Mouse (Mus musculus) midbrain, embryonic 12.5 days (tissue): Measurements from ENCODE around the gene Cnih3. TPM values are rescaled to one million over a fixed set of nuclear protein-coding genes. Genes with fewer than 3 reads are reported as not detected.

ENCODE experiments used
- ATAC-seq: fragments of 200-750 bp; cut with Nextera tagmentation; 2 replicates; pipeline ENCODE4 v1.8.0; 2017; ENCODE audit warnings: low read depth, moderate TSS enrichment, moderate library complexity; ENCODE audit not compliant: low FRiP score
- H3K27ac ChIP-seq: fragments of 300-500 bp; sonication (generic); replicated peaks from 2 replicates; pipeline ENCODE4 v1.5.1; 2016; ENCODE audit warnings: mild to moderate bottlenecking
- H3K27me3 ChIP-seq: fragments of 300-500 bp; sonication (generic); 2 replicates; pipeline ENCODE4 v1.6.1; 2016; ENCODE audit warnings: mild to moderate bottlenecking
- H3K36me3 ChIP-seq: fragments of 300-500 bp; sonication (generic); 2 replicates; pipeline ENCODE4 v1.6.1; 2016
- H3K4me1 ChIP-seq: fragments of 300-500 bp; sonication (generic); 2 replicates; pipeline ENCODE4 v1.6.1; 2016
- H3K4me2 ChIP-seq: fragments of 300-500 bp; sonication (generic); replicated peaks from 2 replicates; pipeline ENCODE4 v1.6.1; 2016; ENCODE audit warnings: mild to moderate bottlenecking, moderate library complexity
- H3K4me3 ChIP-seq: fragments of 300-500 bp; sonication (generic); 2 replicates; pipeline ENCODE4 v1.5.1; 2016; ENCODE audit warnings: mild to moderate bottlenecking
- H3K9ac ChIP-seq: fragments of 300-500 bp; sonication (generic); replicated peaks from 2 replicates; pipeline ENCODE4 v1.6.1; 2016; ENCODE audit warnings: mild to moderate bottlenecking, moderate library complexity
- H3K9me3 ChIP-seq: fragments of 300-500 bp; sonication (generic); 2 replicates; pipeline ENCODE4 v1.6.1; 2016; ENCODE audit warnings: mild to moderate bottlenecking
- WGBS: fragments of 180-500 bp; shearing (Covaris S2); methylation state at CpG from one replicate; pipeline ENCODE4 v1.1.7; 2016; 5-methylcytosine and 5-hydroxymethylcytosine counted together
- polyA plus RNA-seq: library from polyadenylated mRNA; unstranded; fragments of >200 nt; fragmentation: Nextera tagmentation; extraction: Ambion mirVana; gene quantifications from 2 replicates; pipeline ENCODE4 v1.2.1, GENCODE M21; 2016

Cnih3 gene
- polyA plus RNA-seq, 1 experiment from 2014 or later: 1.7 TPM

- Histone ChIP-seq H3K27ac (no peak overlapping the region), H3K36me3 (no peaks in the 10 kb centered on the region), H3K4me3 (no peak overlapping the region), H3K4me1 (no peaks in the 10 kb centered on the region), H3K9ac (no peak overlapping the region), H3K4me2 (no peak overlapping the region), H3K9me3 (no peaks in the 10 kb centered on the region), H3K27me3 (no peaks in the 10 kb centered on the region)
- ATAC-seq: no peak
- WGBS: 94% methylated on average over 5 of the region's 5 CpGs
These were observed 92.6 kb downstream of the Cnih3 start for GRCm38 (mm10) chr1:181445041-181445440.

DNA sequence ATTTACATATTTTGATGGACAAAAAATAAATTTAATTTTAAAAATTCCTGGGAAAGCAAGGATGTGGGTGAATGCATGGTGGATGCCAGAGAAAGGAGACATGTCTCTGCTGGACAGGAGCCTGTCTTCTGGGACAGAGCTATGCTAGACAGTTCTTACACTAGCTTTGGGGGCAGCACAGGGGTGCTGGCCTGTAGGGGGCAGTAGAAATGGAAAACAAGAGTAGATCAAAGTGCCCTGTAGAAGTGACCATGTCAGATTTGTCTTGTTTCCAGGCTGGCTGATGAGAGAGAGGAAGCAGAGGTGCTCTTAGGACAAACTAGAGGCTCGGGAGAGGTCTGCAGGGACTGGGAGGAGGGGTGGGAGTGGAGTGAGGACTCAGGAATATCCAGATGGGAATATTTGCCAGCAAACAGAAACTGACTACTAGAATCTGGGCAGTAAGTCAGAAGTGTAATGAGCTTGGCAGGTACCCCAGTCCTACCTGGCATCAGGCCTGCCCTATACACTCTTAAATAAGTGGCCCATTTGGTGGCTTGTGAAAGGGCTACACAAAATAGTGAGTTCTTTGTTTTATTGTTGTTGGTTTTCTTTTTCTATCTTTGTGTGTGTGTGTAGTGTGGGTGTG lies 93.3 kb downstream of the Cnih3 start:
- Histone ChIP-seq H3K4me2 (no peak overlapping the region), H3K27me3 (no peaks in the 10 kb centered on the region), H3K9ac (no peak overlapping the region), H3K4me1 (no peaks in the 10 kb centered on the region), H3K9me3 (no peaks in the 10 kb centered on the region), H3K27ac (no peak overlapping the region), H3K36me3 (no peaks in the 10 kb centered on the region), H3K4me3 (no peak overlapping the region)
- 71% methylated on average over 1 of the region's 1 CpGs for WGBS
- no peak for ATAC-seq

- 89% methylated on average over 6 of the region's 6 CpGs for WGBS
- H3K27ac ChIP-seq: no peak overlapping the region
- no peaks in the 10 kb centered on the region for H3K4me1 ChIP-seq
- no peak overlapping the region for H3K4me3 ChIP-seq
- no peaks in the 10 kb centered on the region for H3K36me3 ChIP-seq
- no peaks in the 10 kb centered on the region for H3K27me3 ChIP-seq
- no peak for ATAC-seq
- H3K9me3 ChIP-seq: no peaks in the 10 kb centered on the region
- no peak overlapping the region for H3K4me2 ChIP-seq
- H3K9ac ChIP-seq: no peak overlapping the region
These were observed 94.2 kb downstream of the Cnih3 start for GRCm38 (mm10) chr1:181446591-181447114.

DNA sequence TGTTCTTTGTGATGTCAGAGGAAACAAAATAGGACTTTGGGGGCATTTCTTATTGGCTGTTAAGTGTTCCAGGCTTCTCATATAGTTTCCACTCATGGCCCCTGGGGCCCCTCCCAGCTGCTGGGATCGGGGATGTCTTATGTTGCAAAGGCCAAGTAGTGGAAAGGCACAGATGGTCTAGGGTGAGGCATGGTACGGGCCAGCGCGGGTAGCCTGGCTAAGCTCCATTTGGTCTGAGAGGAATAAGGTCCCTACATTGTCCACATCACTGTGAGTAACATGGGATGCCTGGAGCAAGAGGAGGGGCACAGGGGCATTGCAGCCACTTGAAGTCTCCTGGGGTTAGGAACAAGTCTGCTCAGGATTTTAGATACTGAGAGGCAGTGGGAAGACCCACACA lies 95.1 kb downstream of the Cnih3 start:
- Histone ChIP-seq H3K36me3 (no peaks in the 10 kb centered on the region), H3K9ac (no peak overlapping the region), H3K27me3 (no peaks in the 10 kb centered on the region), H3K4me2 (no peak overlapping the region), H3K4me3 (no peak overlapping the region), H3K4me1 (no peaks in the 10 kb centered on the region), H3K27ac (no peak overlapping the region), H3K9me3 (no peaks in the 10 kb centered on the region)
- ATAC-seq: no peak
- WGBS: 93% methylated on average over 4 of the region's 4 CpGs

GRCm38 (mm10) chr1:181448041-181448440 lies 95.6 kb downstream of the Cnih3 start:
- H3K4me3 ChIP-seq: no peak overlapping the region
- ATAC-seq: no peak
- no peak overlapping the region for H3K4me2 ChIP-seq
- no peaks in the 10 kb centered on the region for H3K9me3 ChIP-seq
- H3K36me3 ChIP-seq: no peaks in the 10 kb centered on the region
- no peaks in the 10 kb centered on the region for H3K27me3 ChIP-seq
- WGBS: 88% methylated on average over 7 of the region's 7 CpGs
- no peak overlapping the region for H3K9ac ChIP-seq
- no peak overlapping the region for H3K27ac ChIP-seq
- no peaks in the 10 kb centered on the region for H3K4me1 ChIP-seq

DNA sequence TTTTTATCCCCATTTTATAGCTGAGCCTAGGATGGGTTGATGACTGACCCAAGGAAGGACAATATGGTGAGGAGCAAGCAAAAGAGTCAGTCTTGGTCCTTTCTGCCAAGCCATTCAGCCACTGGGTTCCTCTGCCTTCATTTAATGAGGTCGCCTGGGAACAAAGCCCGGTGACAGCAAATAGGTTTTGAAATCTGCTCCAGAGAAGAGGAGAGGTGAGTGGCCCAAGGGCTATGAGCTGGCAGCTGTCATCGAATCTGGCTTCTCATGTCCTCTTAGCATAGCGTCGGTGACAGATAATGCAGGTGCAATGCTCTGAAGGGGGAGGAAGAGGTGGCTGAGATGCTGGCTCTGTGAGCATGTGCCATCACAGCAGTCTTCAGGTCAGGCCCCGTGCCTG lies 100.7 kb downstream of the Cnih3 start:
- Histone ChIP-seq H3K9ac (no peak overlapping the region), H3K9me3 (no peaks in the 10 kb centered on the region), H3K4me1 (no peaks in the 10 kb centered on the region), H3K27me3 (no peaks in the 10 kb centered on the region), H3K36me3 (no peaks in the 10 kb centered on the region), H3K4me2 (no peak overlapping the region), H3K27ac (no peak overlapping the region), H3K4me3 (no peak overlapping the region)
- ATAC-seq: no peak
- WGBS: 80% methylated on average over 6 of the region's 6 CpGs

- H3K36me3 ChIP-seq: no peaks in the 10 kb centered on the region
- H3K4me2 ChIP-seq: no peak overlapping the region
- WGBS: 88% methylated on average over 7 of the region's 7 CpGs
- no peaks in the 10 kb centered on the region for H3K27me3 ChIP-seq
- no peak overlapping the region for H3K9ac ChIP-seq
- no peaks in the 10 kb centered on the region for H3K4me1 ChIP-seq
- ATAC-seq: no peak
- H3K27ac ChIP-seq: no peak overlapping the region
- no peak overlapping the region for H3K4me3 ChIP-seq
- no peaks in the 10 kb centered on the region for H3K9me3 ChIP-seq
These were observed 104.5 kb downstream of the Cnih3 start for GRCm38 (mm10) chr1:181456911-181457310.

DNA sequence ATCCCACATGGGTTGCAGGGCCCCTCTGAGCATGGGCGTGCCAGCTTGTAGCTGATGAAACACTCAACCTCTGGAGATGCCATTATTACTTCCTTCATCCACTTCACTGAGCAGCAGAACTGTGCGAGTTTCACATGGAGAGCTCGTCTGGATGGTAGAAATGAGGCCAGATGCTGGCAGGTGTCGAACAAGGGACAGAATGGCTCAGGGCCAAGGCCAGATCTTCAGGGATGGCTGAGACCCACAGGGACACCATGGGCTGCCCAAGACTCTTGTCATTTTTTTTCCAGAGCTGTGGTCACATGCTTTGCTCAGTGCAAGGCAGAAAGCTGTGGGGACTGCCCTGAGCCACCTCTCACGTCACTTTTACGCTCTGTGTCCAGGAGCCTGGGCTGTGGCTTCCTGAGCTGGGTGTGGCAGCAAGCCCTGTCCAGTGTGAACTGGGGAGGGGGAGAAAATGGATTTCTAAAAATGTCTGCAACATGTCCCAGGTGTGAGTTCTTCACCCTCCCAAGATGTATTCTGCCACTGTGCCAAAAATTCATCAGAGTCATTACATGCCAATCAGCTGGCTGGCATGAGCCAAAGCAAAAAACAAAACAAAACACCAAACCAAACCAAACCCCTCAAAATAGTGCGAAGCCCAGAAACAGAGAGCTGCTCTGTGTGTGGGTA lies 107.1 kb downstream of the Cnih3 start:
- 85% methylated on average over 7 of the region's 7 CpGs for WGBS
- Histone ChIP-seq H3K9ac (no peak overlapping the region), H3K4me3 (no peak overlapping the region), H3K27ac (no peak overlapping the region), H3K27me3 (no peaks in the 10 kb centered on the region), H3K4me1 (no peaks in the 10 kb centered on the region), H3K4me2 (no peak overlapping the region), H3K9me3 (no peaks in the 10 kb centered on the region), H3K36me3 (no peaks in the 10 kb centered on the region)
- no peak for ATAC-seq

DNA sequence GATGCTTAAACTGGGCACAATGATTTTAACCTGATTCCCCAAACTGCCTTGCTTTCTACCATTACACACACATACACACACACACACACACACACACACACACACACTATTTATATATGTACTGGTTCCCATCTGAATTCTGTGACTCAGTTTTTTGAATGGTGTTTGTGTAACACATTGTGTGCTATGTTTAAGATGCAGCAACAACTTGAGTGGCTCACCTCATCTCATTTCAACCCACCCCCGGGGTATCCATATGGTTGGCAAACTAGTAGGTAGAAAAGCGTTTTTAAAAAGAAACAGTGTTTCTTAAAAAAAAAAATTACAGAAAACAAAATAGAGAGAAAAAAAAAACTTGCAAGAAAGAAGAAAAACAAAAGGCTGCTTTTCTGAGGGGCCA lies 107.9 kb downstream of the Cnih3 start:
- H3K4me3 ChIP-seq: no peak overlapping the region
- H3K4me2 ChIP-seq: no peak overlapping the region
- no peak overlapping the region for H3K9ac ChIP-seq
- 88% methylated on average over 2 of the region's 2 CpGs for WGBS
- no peaks in the 10 kb centered on the region for H3K9me3 ChIP-seq
- H3K4me1 ChIP-seq: no peaks in the 10 kb centered on the region
- no peaks in the 10 kb centered on the region for H3K27me3 ChIP-seq
- H3K36me3 ChIP-seq: no peaks in the 10 kb centered on the region
- H3K27ac ChIP-seq: no peak overlapping the region
- no peak for ATAC-seq

DNA sequence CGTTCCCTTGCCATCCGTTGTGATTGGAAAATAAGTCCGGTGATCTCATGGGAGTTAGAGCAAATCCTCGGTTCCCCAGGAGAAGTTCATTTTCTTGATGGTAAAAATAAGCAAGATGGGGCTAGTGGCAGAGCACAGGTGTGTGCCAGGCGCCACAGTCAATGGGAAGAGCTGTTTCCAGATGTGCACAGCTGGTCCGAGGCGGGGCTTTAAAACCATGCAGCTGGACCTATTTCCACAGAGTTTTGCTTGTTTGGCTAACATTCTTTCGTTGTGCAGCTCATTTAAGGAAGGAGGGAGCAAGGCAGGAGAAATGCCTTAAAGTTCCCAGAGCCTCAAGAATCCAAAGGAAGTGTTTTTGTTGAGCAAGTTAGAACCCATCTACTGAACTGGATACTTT lies 109.1 kb downstream of the Cnih3 start:
- Histone ChIP-seq H3K4me2 (no peak overlapping the region), H3K36me3 (no peaks in the 10 kb centered on the region), H3K27me3 (no peaks in the 10 kb centered on the region), H3K4me1 (no peaks in the 10 kb centered on the region), H3K9ac (no peak overlapping the region), H3K27ac (no peak overlapping the region), H3K9me3 (no peaks in the 10 kb centered on the region), H3K4me3 (no peak overlapping the region)
- ATAC-seq: no peak
- WGBS: 73% methylated on average over 8 of the region's 8 CpGs

DNA sequence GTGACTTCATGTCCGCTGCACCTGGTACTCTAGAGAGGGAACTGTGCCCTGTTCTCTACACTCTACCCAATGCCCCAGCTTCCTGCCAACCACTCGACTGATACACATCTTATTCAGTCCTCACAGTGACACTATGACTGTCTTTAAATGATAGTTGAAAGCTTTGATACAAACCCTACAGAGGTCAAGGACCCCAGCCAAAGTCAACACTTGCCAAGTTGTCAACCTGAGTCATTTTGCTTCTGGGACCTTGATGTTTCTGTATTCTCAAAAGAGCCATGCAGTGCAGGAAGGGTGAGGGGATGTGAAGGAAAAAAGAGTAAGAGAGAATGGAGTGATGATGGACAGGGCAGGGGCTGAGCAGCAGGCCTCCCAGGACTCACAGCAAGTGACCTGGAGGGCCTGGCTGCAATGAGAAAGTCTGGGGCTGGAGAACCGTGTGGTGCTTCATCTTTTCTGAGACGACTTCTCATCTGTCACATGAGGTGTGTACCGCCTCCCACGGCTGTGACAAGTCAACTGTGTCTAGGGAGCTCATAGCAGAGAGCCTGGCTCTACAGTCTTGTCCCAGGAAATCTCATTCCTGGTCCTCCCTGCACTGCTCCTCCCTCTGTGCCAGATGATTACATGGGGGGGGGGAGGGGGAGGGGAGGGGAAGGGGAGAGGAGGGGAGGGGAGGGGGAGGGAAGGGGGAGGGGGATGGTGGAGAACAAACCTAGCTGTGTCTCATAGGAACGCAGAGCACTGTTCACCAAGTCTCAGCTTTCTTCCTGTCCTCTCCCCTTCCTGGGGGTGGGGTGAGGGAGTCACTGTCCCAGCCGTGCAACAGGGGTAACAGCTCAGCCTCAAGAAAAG lies 109.8 kb downstream of the Cnih3 start:
- ATAC-seq: no peak
- no peak overlapping the region for H3K4me2 ChIP-seq
- 67% methylated on average over 8 of the region's 8 CpGs for WGBS

DNA sequence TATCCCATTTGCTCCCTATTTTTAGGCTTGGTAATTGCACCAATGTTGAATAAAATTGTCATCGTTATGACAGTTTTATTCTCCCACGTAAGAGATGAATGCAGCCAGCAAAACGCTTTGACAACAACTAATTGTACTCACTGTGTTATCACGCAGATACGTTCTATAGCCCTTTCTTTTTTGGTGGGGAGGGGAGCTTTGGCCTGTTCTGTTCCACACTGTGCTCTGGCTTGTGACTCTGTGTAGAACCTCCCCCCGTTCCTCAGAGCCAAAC lies 110.4 kb downstream of the Cnih3 start:
- Histone ChIP-seq H3K4me2 (no peak overlapping the region), H3K9me3 (no peaks in the 10 kb centered on the region), H3K27ac (no peak overlapping the region), H3K27me3 (no peaks in the 10 kb centered on the region), H3K36me3 (no peaks in the 10 kb centered on the region), H3K9ac (no peak overlapping the region), H3K4me1 (no peaks in the 10 kb centered on the region), H3K4me3 (no peak overlapping the region)
- no peak for ATAC-seq
- WGBS: 85% methylated on average over 6 of the region's 6 CpGs

More for the DNA sequence above, 109.8 kb downstream of the Cnih3 start:
- Histone ChIP-seq H3K27ac (no peak overlapping the region), H3K9me3 (no peaks in the 10 kb centered on the region), H3K9ac (no peak overlapping the region), H3K36me3 (no peaks in the 10 kb centered on the region), H3K4me3 (no peak overlapping the region), H3K4me1 (no peaks in the 10 kb centered on the region), H3K27me3 (no peaks in the 10 kb centered on the region)
